Mouse (Mus musculus): ENCODE results near the gene Rars2.

DNA sequence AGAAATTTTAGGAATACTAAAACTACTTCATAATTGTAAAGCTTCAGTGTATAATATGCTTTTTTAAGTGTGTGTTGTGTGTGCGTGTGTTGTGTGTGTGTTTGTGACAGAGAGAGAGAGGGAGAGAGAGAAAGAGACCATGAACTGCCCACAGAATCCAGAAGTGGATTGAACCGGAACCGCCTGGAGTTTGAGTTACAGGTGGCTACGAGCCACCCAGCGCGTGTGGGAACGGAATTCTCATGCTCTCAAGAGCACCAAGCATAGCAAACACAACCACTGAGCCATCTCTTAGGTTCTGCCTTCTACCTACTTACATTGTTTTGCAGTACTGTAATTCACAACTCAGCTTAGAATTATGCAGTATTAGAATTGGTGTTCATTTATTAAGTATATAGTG is 19.4 kb downstream of the Rars2 start:
- no peak for TF ChIP-seq POLR2A (IDR thresholded peaks at IDR 0.05; ENCODE audit: insufficient read length, low read depth)
- no peak for TF ChIP-seq E2F4 (IDR thresholded peaks at IDR 0.05; ENCODE audit: insufficient read depth)
- TF ChIP-seq MYOG (IDR thresholded peaks at IDR 0.05; ENCODE audit: control insufficient read depth in 1 of 3, insufficient read depth in 1 of 3, insufficient read length in 2 of 3, low read depth in 2 of 3): no peak
- TF ChIP-seq REST (IDR thresholded peaks at IDR 0.05; ENCODE audit: insufficient read depth, insufficient read length): no peak
- no peak for TF ChIP-seq MAX (IDR thresholded peaks at IDR 0.05; ENCODE audit: low read depth)
- no peak for TF ChIP-seq POLR2AphosphoS2 (IDR thresholded peaks at IDR 0.05; ENCODE audit: insufficient read length, low read depth)
- TF ChIP-seq USF1 (IDR thresholded peaks at IDR 0.05; ENCODE audit: low read depth): no peak
- no peak for TF ChIP-seq SRF (IDR thresholded peaks at IDR 0.05; ENCODE audit: control insufficient read depth, insufficient read length, low read depth)
- no peak for TF ChIP-seq CEBPB (IDR thresholded peaks at IDR 0.05; ENCODE audit: insufficient read depth, poor library complexity, severe bottlenecking)
- no peak for TF ChIP-seq TCF3 (IDR thresholded peaks at IDR 0.05; ENCODE audit: insufficient read length, low read depth)
- no peak for TF ChIP-seq TCF12 (IDR thresholded peaks at IDR 0.05; ENCODE audit: insufficient read depth, poor library complexity, severe bottlenecking)
- no peak for TF ChIP-seq MYOD1 (IDR thresholded peaks at IDR 0.05; ENCODE audit: control insufficient read depth in 1 of 3, insufficient read length in 2 of 3, low read depth in 2 of 3)
